Mouse (Mus musculus) neural tube, embryonic 11.5 days (tissue): Measurements from ENCODE around the gene Ubiad1. TPM values are rescaled to one million over a fixed set of nuclear protein-coding genes. Genes with fewer than 3 reads are reported as not detected.

Experiments
- ATAC-seq: fragments of 200-750 bp; cut with Nextera tagmentation; 2 replicates; pipeline ENCODE4 v1.8.0; 2017; ENCODE audit warnings: moderate number of reproducible peaks, mild to moderate bottlenecking, moderate TSS enrichment, moderate library complexity; ENCODE audit not compliant: insufficient read depth, low FRiP score, low TSS enrichment
- DNase-seq: peaks from one replicate; pipeline ENCODE4 v3.0.0-alpha.2; 2015; ENCODE audit warnings: low spot score
- H3K27ac ChIP-seq: fragments of 300-500 bp; sonication (generic); 2 replicates; pipeline ENCODE4 v1.5.1; 2014; ENCODE audit warnings: low read depth, mild to moderate bottlenecking, low read length
- H3K27me3 ChIP-seq: fragments of 300-500 bp; sonication (generic); 2 replicates; pipeline ENCODE4 v1.6.1; 2014; ENCODE audit warnings: mild to moderate bottlenecking, low read length, mixed read lengths; ENCODE audit not compliant: control insufficient read depth, insufficient read depth
- H3K36me3 ChIP-seq: fragments of 300-500 bp; sonication (generic); 2 replicates; pipeline ENCODE4 v1.6.1; 2014; ENCODE audit warnings: mild to moderate bottlenecking, low read length, moderate library complexity, mixed read lengths; ENCODE audit not compliant: control insufficient read depth, insufficient read depth
- H3K4me1 ChIP-seq: fragments of 300-500 bp; sonication (generic); 2 replicates; pipeline ENCODE4 v1.6.1; 2014; ENCODE audit warnings: low read length, mixed read lengths; ENCODE audit not compliant: control insufficient read depth, insufficient read depth
- H3K4me2 ChIP-seq: fragments of 300-500 bp; sonication (generic); 2 replicates; pipeline ENCODE4 v1.6.1; 2014; ENCODE audit warnings: low read depth, mild to moderate bottlenecking, moderate library complexity
- H3K4me3 ChIP-seq: fragments of 300-500 bp; sonication (generic); 2 replicates; pipeline ENCODE4 v1.5.1; 2014; ENCODE audit warnings: low read depth, low read length
- H3K9ac ChIP-seq: fragments of 300-500 bp; sonication (generic); 2 replicates; pipeline ENCODE4 v1.6.1; 2014; ENCODE audit warnings: mild to moderate bottlenecking, low read length
- H3K9me3 ChIP-seq: fragments of 300-500 bp; sonication (generic); 2 replicates; pipeline ENCODE4 v1.6.1; 2016; ENCODE audit warnings: low read length; ENCODE audit not compliant: control insufficient read depth
- WGBS: fragments of 180-500 bp; shearing (Covaris S2); extraction: QIAGEN DNeasy Blood & Tissue Kit; methylation state at CpG from one replicate; pipeline ENCODE4 v1.1.7; 2014; 5-methylcytosine and 5-hydroxymethylcytosine counted together
- polyA plus RNA-seq: library from polyadenylated mRNA; unstranded; fragments of >200 nt; fragmentation: Nextera tagmentation; extraction: Ambion mirVana; gene quantifications from 2 replicates; pipeline ENCODE4 v1.2.1, GENCODE M21; 2014

Ubiad1 gene
- polyA plus RNA-seq, 1 experiment from 2014 or later = 19.0 TPM

DNA sequence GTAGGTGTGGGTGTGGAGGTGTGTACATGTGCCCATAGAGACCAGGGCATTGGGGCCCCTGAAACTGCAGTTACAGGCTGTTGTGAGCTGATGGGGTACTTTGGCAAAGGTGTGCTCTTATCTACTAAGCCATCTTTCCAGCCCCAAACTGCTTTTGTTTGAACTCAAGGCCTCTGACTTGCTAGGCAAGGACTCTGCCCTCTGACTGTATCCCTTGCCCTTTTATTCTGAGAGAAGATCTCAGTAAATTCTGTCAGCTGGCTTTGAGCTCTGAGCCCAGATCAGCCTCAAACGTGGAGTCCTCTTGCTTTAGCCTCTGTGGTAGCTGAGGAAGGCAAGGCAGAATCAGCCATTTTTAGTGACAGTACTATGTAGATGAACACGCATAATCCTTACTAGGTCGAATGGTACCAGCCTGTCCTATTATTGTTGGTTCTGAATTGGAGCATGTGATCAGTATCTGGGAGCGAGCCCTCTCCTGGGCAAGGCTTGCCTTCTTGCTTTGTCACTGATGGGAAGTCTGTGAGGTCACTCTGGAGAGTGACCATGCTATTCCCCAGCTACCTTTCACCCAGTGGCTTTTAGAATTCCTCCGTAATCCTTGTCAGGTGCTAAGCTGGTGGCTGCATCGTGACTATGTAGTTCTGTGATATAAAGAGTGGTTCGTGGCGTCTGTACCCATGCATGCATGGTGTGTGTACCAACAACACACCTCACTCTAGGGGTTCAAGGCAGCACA, 28.0 kb upstream of the Ubiad1 start:
- Histone ChIP-seq H3K9me3 (no peaks in the 10 kb centered on the region), H3K9ac (no peak overlapping the region), H3K27me3 (no peaks in the 10 kb centered on the region), H3K27ac (no peak overlapping the region), H3K4me3 (no peak overlapping the region), H3K4me1 (peaks cover 7% of the 10 kb centered on the region; the same call in 1 of the 2 replicates), H3K4me2 (no peak overlapping the region), H3K36me3 (peaks cover 26% of the 10 kb centered on the region)
- 91% methylated on average over 8 of the region's 8 CpGs for WGBS
- ATAC-seq = no peak
- DNase-seq = no peak

DNA sequence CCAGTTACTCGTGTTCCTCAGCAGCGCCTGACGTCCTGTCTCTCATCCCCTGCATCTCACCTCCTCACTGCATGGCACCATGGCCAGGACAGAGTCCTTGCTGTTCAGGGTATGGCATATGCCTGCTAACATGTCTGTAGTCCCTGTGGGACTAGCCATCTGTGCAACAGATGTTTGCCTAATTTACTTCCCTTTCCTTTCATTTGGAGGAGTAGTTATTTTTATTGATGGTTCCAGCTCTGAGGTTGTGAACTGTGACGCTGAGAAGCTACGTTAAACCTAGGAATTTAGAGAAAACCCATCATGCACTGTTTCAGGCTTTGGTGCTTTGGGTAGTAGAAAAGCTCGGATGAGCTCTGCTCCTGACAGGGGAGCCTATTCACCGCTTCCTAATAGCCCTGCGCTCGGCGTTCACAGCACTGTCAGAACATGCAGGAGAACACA, 26.8 kb upstream of the Ubiad1 start:
- Histone ChIP-seq H3K9me3 (no peaks in the 10 kb centered on the region), H3K4me2 (no peak overlapping the region), H3K4me1 (peaks cover 7% of the 10 kb centered on the region; the same call in 1 of the 2 replicates), H3K36me3 (peaks cover 29% of the 10 kb centered on the region), H3K9ac (no peak overlapping the region), H3K27me3 (no peaks in the 10 kb centered on the region), H3K4me3 (no peak overlapping the region), H3K27ac (no peak overlapping the region)
- DNase-seq = no peak
- ATAC-seq = no peak
- WGBS = 59% methylated on average over 10 of the region's 10 CpGs

- Histone ChIP-seq H3K4me2 (no peak overlapping the region), H3K9ac (no peak overlapping the region), H3K36me3 (peaks cover 33% of the 10 kb centered on the region), H3K27ac (no peak overlapping the region), H3K9me3 (no peaks in the 10 kb centered on the region), H3K27me3 (no peaks in the 10 kb centered on the region), H3K4me3 (no peak overlapping the region), H3K4me1 (peaks cover 7% of the 10 kb centered on the region; the same call in 1 of the 2 replicates)
- ATAC-seq (no peak), DNase-seq (no peak)
- WGBS = 81% methylated on average over 11 of the region's 11 CpGs
Observed at GRCm38 (mm10) chr4:148469487-148470252, 25.1 kb upstream of the Ubiad1 start.

- H3K4me3 ChIP-seq = no peak overlapping the region
- H3K36me3 ChIP-seq = peaks cover 42% of the 10 kb centered on the region
- ATAC-seq (no peak), DNase-seq (no peak)
- H3K4me1 ChIP-seq = peaks cover 7% of the 10 kb centered on the region; the same call in 1 of the 2 replicates
- no peaks in the 10 kb centered on the region for H3K27me3 ChIP-seq
- no peak overlapping the region for H3K4me2 ChIP-seq
- no peaks in the 10 kb centered on the region for H3K9me3 ChIP-seq
- H3K27ac ChIP-seq = no peak overlapping the region
- no peak overlapping the region for H3K9ac ChIP-seq
- WGBS = 90% methylated on average over 10 of the region's 10 CpGs
Observed at GRCm38 (mm10) chr4:148468396-148468795, 23.8 kb upstream of the Ubiad1 start.

DNA sequence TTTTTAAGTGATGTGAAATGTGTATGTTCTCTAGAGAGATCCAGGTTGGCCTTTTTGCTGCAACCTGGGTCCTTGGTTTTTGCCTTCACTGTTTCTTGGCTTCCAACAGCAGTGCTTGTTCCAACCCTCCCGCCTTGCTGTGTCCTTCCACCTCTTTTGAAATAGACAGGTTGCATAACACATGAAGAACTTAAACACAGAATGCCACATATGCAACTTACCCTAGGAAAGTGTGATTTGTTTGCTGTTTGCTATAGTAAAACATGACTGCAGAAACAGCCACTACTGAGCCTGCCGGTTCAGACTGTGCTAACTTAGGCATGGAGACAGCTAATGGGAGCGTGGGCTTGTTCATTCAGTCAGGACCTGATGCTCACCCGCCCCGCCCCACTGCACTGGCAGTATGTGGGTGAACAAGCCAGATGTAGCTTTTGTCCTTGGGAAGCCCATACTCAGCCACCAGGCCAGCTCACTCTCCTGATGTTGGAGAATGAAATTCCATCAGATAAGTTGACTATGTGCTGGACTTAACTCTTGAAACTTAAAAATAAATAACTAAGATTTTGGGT, 22.0 kb upstream of the Ubiad1 start:
- H3K27ac ChIP-seq = no peak overlapping the region
- no peaks in the 10 kb centered on the region for H3K9me3 ChIP-seq
- H3K4me2 ChIP-seq = no peak overlapping the region
- H3K4me3 ChIP-seq = no peak overlapping the region
- no peak overlapping the region for H3K9ac ChIP-seq
- ATAC-seq (no peak), DNase-seq (no peak)
- H3K36me3 ChIP-seq = peaks cover 41% of the 10 kb centered on the region
- H3K4me1 ChIP-seq = peaks cover 5% of the 10 kb centered on the region; the same call in 1 of the 2 replicates
- WGBS = 96% methylated on average over 5 of the region's 5 CpGs
- no peaks in the 10 kb centered on the region for H3K27me3 ChIP-seq

- Histone ChIP-seq H3K4me1 (no peaks in the 10 kb centered on the region), H3K36me3 (peaks cover 39% of the 10 kb centered on the region), H3K9ac (no peak overlapping the region), H3K4me2 (no peak overlapping the region), H3K4me3 (no peak overlapping the region), H3K27ac (no peak overlapping the region), H3K9me3 (no peaks in the 10 kb centered on the region), H3K27me3 (no peaks in the 10 kb centered on the region)
- ATAC-seq = no peak
- DNase-seq = no peak
- WGBS = 92% methylated on average over 12 of the region's 12 CpGs
Observed at GRCm38 (mm10) chr4:148464869-148465268, 20.3 kb upstream of the Ubiad1 start.

- no peaks in the 10 kb centered on the region for H3K27me3 ChIP-seq
- peaks cover 35% of the 10 kb centered on the region for H3K36me3 ChIP-seq
- ATAC-seq (no peak), DNase-seq (no peak)
- H3K4me3 ChIP-seq = no peak overlapping the region
- no peak overlapping the region for H3K27ac ChIP-seq
- no peaks in the 10 kb centered on the region for H3K4me1 ChIP-seq
- no peaks in the 10 kb centered on the region for H3K9me3 ChIP-seq
- 92% methylated on average over 12 of the region's 12 CpGs for WGBS
- H3K4me2 ChIP-seq = no peak overlapping the region
- H3K9ac ChIP-seq = no peak overlapping the region
Observed at GRCm38 (mm10) chr4:148464301-148464700, 19.7 kb upstream of the Ubiad1 start.

GRCm38 (mm10) chr4:148463208-148463960, 18.8 kb upstream of the Ubiad1 start:
- DNase-seq (no peak), ATAC-seq (no peak)
- H3K9ac ChIP-seq = no peak overlapping the region
- no peaks in the 10 kb centered on the region for H3K9me3 ChIP-seq
- peaks cover 36% of the 10 kb centered on the region for H3K36me3 ChIP-seq
- 81% methylated on average over 14 of the region's 14 CpGs for WGBS
- H3K4me3 ChIP-seq = no peak overlapping the region
- no peak overlapping the region for H3K27ac ChIP-seq
- H3K27me3 ChIP-seq = no peaks in the 10 kb centered on the region
- H3K4me1 ChIP-seq = no peaks in the 10 kb centered on the region
- H3K4me2 ChIP-seq = no peak overlapping the region
